ENCODE assay signal across 9 mouse cellular contexts in the genomic region with DNA sequence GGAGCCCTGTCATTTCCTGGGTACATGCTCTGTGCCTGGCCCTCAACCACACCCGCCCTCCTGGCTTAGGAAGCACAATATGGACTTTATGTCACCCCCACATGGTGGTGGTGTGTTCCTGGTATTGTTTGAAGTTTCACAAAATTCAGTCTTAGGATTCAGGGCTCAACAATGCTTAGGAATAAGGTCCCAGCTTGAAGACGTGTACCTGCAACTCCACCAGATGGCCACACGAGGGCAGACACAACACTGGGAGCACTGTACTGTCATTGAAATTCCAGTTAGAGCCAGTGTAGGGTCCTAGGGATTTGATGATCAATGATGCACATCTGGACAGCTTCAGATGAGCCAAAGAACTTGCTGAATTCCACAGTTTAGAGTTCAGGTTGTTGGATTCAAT. TPM values are rescaled to one million over a fixed set of nuclear protein-coding genes. Genes with fewer than 3 reads are reported as not detected.
A peak's percentile ranks its signal among the peaks of the same experiment; 100 is the strongest.
DNase-seq lines count a peak whose midpoint lies in the region; ATAC-seq and TF ChIP-seq lines count a peak whose summit lies in the region.
"Had no signal": no experiment of that assay in that cellular context is flagged by ENCODE, and none has a peak within 500 bp of the region (broad histone marks: within the 10 kb centered on the region; RNA-seq: fewer than 3 reads in every experiment).

No protein-coding gene starts in this region.

- H3K4me1 ChIP-seq in intestine, postnatal 0 days (replicated peaks; ENCODE audit: control insufficient read depth, insufficient read depth, low read length) = no peaks in the 10 kb centered on the region
- no peaks in the 10 kb centered on the region for H3K4me1 ChIP-seq in intestine, embryonic 16.5 days (ENCODE audit: control insufficient read depth, insufficient read depth, low read length)
- no peaks in the 10 kb centered on the region for H3K4me1 ChIP-seq in hindbrain, embryonic 13.5 days (replicated peaks)
- H3K4me1 ChIP-seq in lung, postnatal 0 days (ENCODE audit: insufficient read depth, low read depth, low read length) = no peaks in the 10 kb centered on the region
- H3K4me1 ChIP-seq: liver, embryonic 15.5 days had no signal

- peak; percentile 15 for DNase-seq in Muller cell, postnatal 12 days (ENCODE audit: inconsistent ontology term)
- peak; percentile 51 for DNase-seq in lung, postnatal 0 days (ENCODE audit: low spot score)
- peak; percentile 52 for DNase-seq in right cerebral cortex, adult 18-20 months
- no peak for DNase-seq in spleen, postnatal 36 days (ENCODE audit: low spot score in 2 of 2)

- no peak for ATAC-seq in intestine, postnatal 0 days
- no peak for ATAC-seq in intestine, embryonic 16.5 days
- ATAC-seq in common myeloid progenitor, adult 5-6 weeks (replicated peaks; ENCODE audit: low read depth, poor library complexity, severe bottlenecking) = peak; percentile 65; the same call in 1 of the 2 replicates
- peak; percentile 25 for ATAC-seq in hindbrain, embryonic 13.5 days (ENCODE audit: low FRiP score)
- no peak for ATAC-seq in lung, postnatal 0 days

- TF ChIP-seq CTCF in intestine, postnatal 0 days (IDR thresholded peaks at IDR 0.05; ENCODE audit: low read depth) = peak; percentile 81
- TF ChIP-seq CTCF in lung, postnatal 0 days (IDR thresholded peaks at IDR 0.05) = peak; percentile 80

- no peaks in the 10 kb centered on the region for H3K27me3 ChIP-seq in intestine, postnatal 0 days (replicated peaks; ENCODE audit: control insufficient read depth, insufficient read depth, low read length)
- H3K27me3 ChIP-seq in intestine, embryonic 16.5 days (replicated peaks; ENCODE audit: control insufficient read depth, insufficient read depth, low read length) = no peaks in the 10 kb centered on the region
- H3K27me3 ChIP-seq in hindbrain, embryonic 13.5 days = no peaks in the 10 kb centered on the region
- H3K27me3 ChIP-seq in lung, postnatal 0 days (replicated peaks; ENCODE audit: insufficient read depth, low read length) = no peaks in the 10 kb centered on the region
- H3K27me3 ChIP-seq: liver, embryonic 15.5 days had no signal

- H3K9me3 ChIP-seq in intestine, postnatal 0 days (ENCODE audit: control insufficient read depth) = no peaks in the 10 kb centered on the region
- H3K9me3 ChIP-seq in intestine, embryonic 16.5 days (ENCODE audit: control insufficient read depth, low read length) = no peaks in the 10 kb centered on the region
- H3K9me3 ChIP-seq in hindbrain, embryonic 13.5 days = no peaks in the 10 kb centered on the region
- no peaks in the 10 kb centered on the region for H3K9me3 ChIP-seq in lung, postnatal 0 days (ENCODE audit: low read length)
- H3K9me3 ChIP-seq: liver, embryonic 15.5 days had no signal

- no peak for TF ChIP-seq EP300 in lung, postnatal 0 days (IDR thresholded peaks at IDR 0.05)

- H3K9ac ChIP-seq in intestine, postnatal 0 days (ENCODE audit: low read depth, low read length) = no peak overlapping the region
- no peak overlapping the region for H3K9ac ChIP-seq in intestine, embryonic 16.5 days (ENCODE audit: low read depth, low read length)
- no peak overlapping the region for H3K9ac ChIP-seq in hindbrain, embryonic 13.5 days
- no peak overlapping the region for H3K9ac ChIP-seq in lung, postnatal 0 days (replicated peaks; ENCODE audit: low read depth)
- H3K9ac ChIP-seq: liver, embryonic 15.5 days had no signal

- no peak overlapping the region for H3K4me2 ChIP-seq in intestine, postnatal 0 days (replicated peaks; ENCODE audit: low read depth)
- no peak overlapping the region for H3K4me2 ChIP-seq in intestine, embryonic 16.5 days (ENCODE audit: low read depth, low read length)
- no peak overlapping the region for H3K4me2 ChIP-seq in hindbrain, embryonic 13.5 days
- H3K4me2 ChIP-seq in lung, postnatal 0 days (replicated peaks; ENCODE audit: low read depth, low read length) = no peak overlapping the region
- H3K4me2 ChIP-seq: liver, embryonic 15.5 days had no signal

- H3K27ac ChIP-seq in intestine, postnatal 0 days (ENCODE audit: low read depth, low read length) = no peak overlapping the region
- H3K27ac ChIP-seq in intestine, embryonic 16.5 days (ENCODE audit: low read length) = no peak overlapping the region
- no peak overlapping the region; the same call in 1 of the 2 replicates for H3K27ac ChIP-seq in hindbrain, embryonic 13.5 days
- no peak overlapping the region for H3K27ac ChIP-seq in lung, postnatal 0 days (ENCODE audit: low read length)
- H3K27ac ChIP-seq: liver, embryonic 15.5 days had no signal

- no peaks in the 10 kb centered on the region for H3K36me3 ChIP-seq in intestine, postnatal 0 days (ENCODE audit: control insufficient read depth, insufficient read depth)
- H3K36me3 ChIP-seq in intestine, embryonic 16.5 days (ENCODE audit: control insufficient read depth, insufficient read depth, low read length) = no peaks in the 10 kb centered on the region
- peaks cover 82% of the 10 kb centered on the region for H3K36me3 ChIP-seq in hindbrain, embryonic 13.5 days
- H3K36me3 ChIP-seq in lung, postnatal 0 days (ENCODE audit: insufficient read depth, low read length) = no peaks in the 10 kb centered on the region
- H3K36me3 ChIP-seq: liver, embryonic 15.5 days had no signal

- 18% methylated on average over 3 of the region's 3 CpGs for WGBS in intestine, postnatal 0 days
- 16% methylated on average over 3 of the region's 3 CpGs for WGBS in intestine, embryonic 16.5 days
- 17% methylated on average over 3 of the region's 3 CpGs for WGBS in hindbrain, embryonic 13.5 days
- WGBS in lung, postnatal 0 days = 19% methylated on average over 3 of the region's 3 CpGs

- no peak overlapping the region for H3K4me3 ChIP-seq in intestine, postnatal 0 days (ENCODE audit: low read depth, low read length)
- no peak overlapping the region for H3K4me3 ChIP-seq in intestine, embryonic 16.5 days (ENCODE audit: low read length)
- H3K4me3 ChIP-seq in hindbrain, embryonic 13.5 days = no peak overlapping the region
- H3K4me3 ChIP-seq in lung, postnatal 0 days (ENCODE audit: low read depth, low read length) = no peak overlapping the region
- H3K4me3 ChIP-seq: liver, embryonic 15.5 days had no signal

RNA-seq across cellular contexts. Expression of gene Evc, which starts 47.5 kb away (rescaled TPM):
- 1.7 and 2.2 TPM in 2 replicates for polyA plus RNA-seq in intestine, postnatal 0 days (2015; fragmentation: Nextera tagmentation; extraction: Ambion mirVana)
- 8.8 and 10.5 TPM in 2 replicates for polyA plus RNA-seq in intestine, embryonic 16.5 days (2015; fragmentation: Nextera tagmentation; extraction: Ambion mirVana)
- not detected in 2 replicates for total RNA-seq in common myeloid progenitor, adult 5-6 weeks (2017)
- polyA plus RNA-seq in hindbrain, embryonic 13.5 days (2015; fragmentation: Nextera tagmentation; extraction: Ambion mirVana) = 5.1 and 5.4 TPM in 2 replicates
- 2.2 and 3.2 TPM in 2 replicates for polyA plus RNA-seq in lung, postnatal 0 days (2015; fragmentation: Nextera tagmentation; extraction: Ambion mirVana)

RNA-seq across cellular contexts. Expression of gene Crmp1, which starts 47.5 kb away (rescaled TPM):
- polyA plus RNA-seq in intestine, postnatal 0 days (2015; fragmentation: Nextera tagmentation; extraction: Ambion mirVana) = 8.9 and 11.4 TPM in 2 replicates
- 25.2 and 26.0 TPM in 2 replicates for polyA plus RNA-seq in intestine, embryonic 16.5 days (2015; fragmentation: Nextera tagmentation; extraction: Ambion mirVana)
- total RNA-seq in common myeloid progenitor, adult 5-6 weeks (2017) = not detected in 2 replicates
- 750 and 790 TPM in 2 replicates for polyA plus RNA-seq in hindbrain, embryonic 13.5 days (2015; fragmentation: Nextera tagmentation; extraction: Ambion mirVana)
- polyA plus RNA-seq in lung, postnatal 0 days (2015; fragmentation: Nextera tagmentation; extraction: Ambion mirVana) = 1.2 and 1.4 TPM in 2 replicates

RNA-seq across cellular contexts. Expression of gene Evc2, which starts 49.1 kb away (rescaled TPM):
- 1.8 and 2.1 TPM in 2 replicates for polyA plus RNA-seq in intestine, postnatal 0 days (2015; fragmentation: Nextera tagmentation; extraction: Ambion mirVana)
- polyA plus RNA-seq in intestine, embryonic 16.5 days (2015; fragmentation: Nextera tagmentation; extraction: Ambion mirVana) = 8.5 and 9.4 TPM in 2 replicates
- 0.37 TPM in 1 of 2 replicates, not detected in the other for total RNA-seq in common myeloid progenitor, adult 5-6 weeks (2017)
- polyA plus RNA-seq in hindbrain, embryonic 13.5 days (2015; fragmentation: Nextera tagmentation; extraction: Ambion mirVana) = 4.9 TPM in 2 replicates
- polyA plus RNA-seq in lung, postnatal 0 days (2015; fragmentation: Nextera tagmentation; extraction: Ambion mirVana) = 4.7 and 4.9 TPM in 2 replicates

Comparison
In these comparisons a context has a peak if more than half of its experiments do, and no peak if none do; other contexts are left out.
1. ATAC-seq: peak in common myeloid progenitor, adult 5-6 weeks (single experiment) and hindbrain, embryonic 13.5 days (single experiment); none in intestine, postnatal 0 days (single experiment), intestine, embryonic 16.5 days (single experiment) and lung, postnatal 0 days (single experiment).
2. DNase-seq: peak in Muller cell, postnatal 12 days (single experiment), lung, postnatal 0 days (single experiment) and right cerebral cortex, adult 18-20 months (single experiment); none in spleen, postnatal 36 days (0 of 2).
3. RNA of gene Crmp1, which starts 47.5 kb away (polyA plus RNA-seq): 750 to 790 TPM in hindbrain, embryonic 13.5 days; 25.2 to 26.0 TPM in intestine, embryonic 16.5 days, 8.9 to 11.4 TPM in intestine, postnatal 0 days and 1.2 to 1.4 TPM in lung, postnatal 0 days; every median in the first group is over 10 times any median in the second.